Mouse (Mus musculus) heart, adult 18-20 months (tissue): Measurements from ENCODE around the gene Thyn1. TPM values are rescaled to one million over a fixed set of nuclear protein-coding genes. Genes with fewer than 3 reads are reported as not detected.

Experiments used
- DNase-seq, 2 experiments: peaks; one replicate each; pipeline ENCODE4 v3.0.0; 2021 to 2022; ENCODE audit warnings: mixed read lengths in 1 of 2
- total RNA-seq, 2 experiments: library from RNA; stranded (reverse); gene quantifications; 2 replicates each; pipeline ENCODE4 v1.2.3; 2021

Gene Thyn1
- total RNA-seq, 2 experiments from 2014 or later, result 24.6 to 27.7 TPM

DNA sequence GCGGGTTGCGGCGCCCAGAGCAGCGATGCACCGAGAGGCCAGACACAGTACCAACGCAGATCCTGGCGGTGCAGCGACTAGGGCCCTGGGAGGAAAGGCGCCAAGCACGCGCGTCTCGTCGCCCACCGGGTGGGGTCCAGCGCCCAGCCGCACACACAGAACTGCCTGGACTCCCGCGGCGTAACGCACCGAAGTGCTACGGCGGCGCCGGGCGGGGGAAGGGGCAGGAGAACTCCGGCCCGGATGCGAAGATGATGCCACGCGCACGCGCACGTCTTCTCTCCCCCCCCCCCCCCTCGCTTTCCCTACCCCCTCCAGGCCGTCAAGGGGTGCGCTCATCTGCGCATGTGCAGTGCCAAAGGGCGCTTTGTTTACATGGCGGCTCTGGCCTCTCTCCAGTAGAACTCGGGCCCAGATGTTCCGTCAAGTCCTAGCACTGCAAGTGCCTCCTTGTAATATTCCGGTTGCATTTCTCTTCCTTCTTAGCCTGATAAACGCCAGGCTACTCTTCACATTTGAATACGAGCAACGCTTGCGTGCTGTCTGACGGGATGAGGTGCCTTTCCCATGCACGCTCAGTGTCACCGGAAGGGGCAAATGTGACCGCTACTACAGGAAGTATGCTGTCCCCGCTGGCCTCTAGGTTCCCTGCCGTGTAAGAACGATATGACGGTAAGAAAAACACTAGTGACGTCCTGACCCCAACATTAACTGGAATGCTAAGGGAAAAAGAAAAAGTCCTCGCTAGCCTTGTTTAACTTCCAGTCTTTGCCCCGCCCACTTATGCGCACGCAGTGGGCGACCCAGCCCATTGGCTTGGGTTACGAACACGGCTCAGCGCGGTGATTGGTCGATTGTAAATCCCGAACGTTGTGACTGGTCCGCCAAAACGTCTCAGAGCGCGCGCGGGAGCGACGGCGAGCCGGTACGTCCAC lies 30.6 kb downstream of the Thyn1 start, which contains the start of the genes Vps26b and Ncapd3:
Gene Vps26b, minus strand, starts transcription at position 238 of the 935 bp plus-strand sequence.
Gene Ncapd3, plus strand, starts transcription at position 348 of the 935 bp plus-strand sequence.
- peak; percentile 97 to 98 for DNase-seq

- DNase-seq, result no peak
These were observed 31.2 kb downstream of the Thyn1 start for GRCm38 (mm10) chr9:27030763-27031100.

DNA sequence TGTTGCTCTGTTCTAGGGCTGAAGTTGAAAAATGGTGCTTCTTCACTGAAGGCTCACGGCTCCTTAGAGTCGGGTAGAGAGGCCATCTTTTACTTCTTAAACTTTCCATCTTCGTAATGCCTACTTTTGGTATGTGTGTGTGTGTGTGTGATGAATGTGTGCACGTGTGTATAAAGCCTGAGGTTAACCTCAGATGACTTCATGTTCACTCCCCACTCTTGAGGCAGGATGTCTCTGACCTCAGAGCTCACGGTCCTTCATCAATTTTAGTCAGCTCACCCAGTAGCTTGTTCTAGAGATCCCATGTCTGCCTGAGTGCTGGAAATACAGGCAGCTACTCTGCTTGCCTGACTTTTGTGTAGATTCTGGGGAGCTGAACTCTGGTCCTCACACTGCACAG lies 44.4 kb downstream of the Thyn1 start:
- no peak for DNase-seq

GRCm38 (mm10) chr9:27049492-27049891 lies 50.0 kb downstream of the Thyn1 start:
- no peak for DNase-seq

Other genes with a start within 250 kb of the Thyn1 start
- 1 to 10 TPM in 1 of 2 experiments, under 1 TPM in 1; 0.65 to 1.4 TPM for gene Glb1l2, start 193.2 kb upstream of the Thyn1 start, total RNA-seq
- not detected for gene Glb1l3, start 138.8 kb upstream of the Thyn1 start, total RNA-seq
- not detected for gene Gm1110, start 76.6 kb upstream of the Thyn1 start, total RNA-seq
- 10 to 100 TPM; 53.4 to 61.9 TPM for gene Acad8, start 144 bp upstream of the Thyn1 start, total RNA-seq
- gene Vps26b, start 30.4 kb downstream of the Thyn1 start, total RNA-seq, result 10 to 100 TPM; 27.8 to 28.5 TPM
- gene Ncapd3, start 30.5 kb downstream of the Thyn1 start, total RNA-seq, result 10 to 100 TPM in 1 of 2 experiments, 1 to 10 TPM in 1; 8.9 to 11.3 TPM
- 10 to 100 TPM; 12.4 to 13.9 TPM for gene Jam3, start 155.7 kb downstream of the Thyn1 start, total RNA-seq